Mouse (Mus musculus) embryonic facial prominence, embryonic 10.5 days (tissue): ENCODE results near the gene Slc4a5. TPM values are rescaled to one million over a fixed set of nuclear protein-coding genes. Genes with fewer than 3 reads are reported as not detected.
A peak's percentile ranks its signal among the peaks of the same experiment; 100 is the strongest.
"Not testable (repeated sequence)": the region's sequence is repeated elsewhere in the genome, so short reads cannot be mapped to it uniquely, and the experiment has no call there.

Experiments used
- DNase-seq: peaks from one replicate; pipeline ENCODE4 v3.0.0-alpha.2; 2017; ENCODE audit warnings: low spot score
- H3K27ac ChIP-seq: fragments of 300-500 bp; sonication (generic); replicated peaks from 2 replicates; pipeline ENCODE4 v1.5.1; 2016; ENCODE audit warnings: mild to moderate bottlenecking
- H3K27me3 ChIP-seq: fragments of 300-500 bp; sonication (generic); replicated peaks from 2 replicates; pipeline ENCODE4 v1.6.1; 2016; ENCODE audit warnings: low read depth, mild to moderate bottlenecking; ENCODE audit not compliant: poor library complexity, severe bottlenecking
- H3K36me3 ChIP-seq: fragments of 300-500 bp; sonication (generic); replicated peaks from 2 replicates; pipeline ENCODE4 v1.6.1; 2016; ENCODE audit warnings: mild to moderate bottlenecking, moderate library complexity
- H3K4me1 ChIP-seq: fragments of 300-500 bp; sonication (generic); 2 replicates; pipeline ENCODE4 v1.6.1; 2016
- H3K4me3 ChIP-seq: fragments of 300-500 bp; sonication (generic); 2 replicates; pipeline ENCODE4 v1.5.1; 2016; ENCODE audit warnings: mild to moderate bottlenecking, moderate library complexity
- H3K9me3 ChIP-seq: fragments of 300-500 bp; sonication (generic); 2 replicates; pipeline ENCODE4 v1.6.1; 2016; ENCODE audit warnings: mild to moderate bottlenecking
- WGBS: fragments of 180-500 bp; shearing (Covaris S2); methylation state at CpG from one replicate; pipeline ENCODE4 v1.1.7; 2016; 5-methylcytosine and 5-hydroxymethylcytosine counted together
- polyA plus RNA-seq: library from polyadenylated mRNA; unstranded; fragments of >200 nt; fragmentation: Nextera tagmentation; extraction: Ambion mirVana; gene quantifications from 2 replicates; pipeline ENCODE4 v1.2.1, GENCODE M21; 2016

Gene Slc4a5
- polyA plus RNA-seq, 1 experiment from 2014 or later = 0.70 TPM

- DNase-seq = peak; percentile 93
- WGBS = under 1% methylated on average over 52 of the region's 52 CpGs
- peak overlapping the region; percentile 97 for H3K4me3 ChIP-seq
- peaks cover 22% of the 10 kb centered on the region for H3K4me1 ChIP-seq
- peaks cover 12% of the 10 kb centered on the region for H3K36me3 ChIP-seq
- no peaks in the 10 kb centered on the region for H3K27me3 ChIP-seq
- H3K27ac ChIP-seq = peak overlapping the region; percentile 95
- H3K9me3 ChIP-seq = no peaks in the 10 kb centered on the region
Observed at GRCm38 (mm10) chr6:83317108-83317741, 97.6 kb downstream of the Slc4a5 start.

GRCm38 (mm10) chr6:83321927-83322326 is 102.3 kb downstream of the Slc4a5 start:
- Histone ChIP-seq H3K36me3 (no peaks in the 10 kb centered on the region), H3K27ac (no peak overlapping the region), H3K4me1 (peaks cover 12% of the 10 kb centered on the region), H3K9me3 (no peaks in the 10 kb centered on the region), H3K4me3 (no peak overlapping the region), H3K27me3 (no peaks in the 10 kb centered on the region)
- 35% methylated on average over 1 of the region's 1 CpGs for WGBS
- DNase-seq = no peak

GRCm38 (mm10) chr6:83322794-83323193 is 103.2 kb downstream of the Slc4a5 start:
- peaks cover 15% of the 10 kb centered on the region for H3K4me1 ChIP-seq
- H3K27me3 ChIP-seq = no peaks in the 10 kb centered on the region
- H3K9me3 ChIP-seq = no peaks in the 10 kb centered on the region
- no peak overlapping the region for H3K4me3 ChIP-seq
- no peak for DNase-seq
- 53% methylated on average over 2 of the region's 2 CpGs for WGBS
- no peak overlapping the region for H3K27ac ChIP-seq
- H3K36me3 ChIP-seq = peaks cover 2% of the 10 kb centered on the region; the same call in 1 of the 2 replicates

- Histone ChIP-seq H3K36me3 (peaks cover 7% of the 10 kb centered on the region), H3K4me3 (no peak overlapping the region), H3K27ac (no peak overlapping the region), H3K4me1 (peaks cover 15% of the 10 kb centered on the region), H3K27me3 (no peaks in the 10 kb centered on the region), H3K9me3 (no peaks in the 10 kb centered on the region)
- no peak for DNase-seq
- 69% methylated on average over 8 of the region's 8 CpGs for WGBS
Observed at GRCm38 (mm10) chr6:83323652-83324419, 104.2 kb downstream of the Slc4a5 start.

- 2% methylated on average over 65 of the region's 65 CpGs for WGBS
- peak; percentile 94 for DNase-seq
- Histone ChIP-seq H3K27ac (peak within 1 kb of the TSS; percentile 97), H3K4me3 (peak within 1 kb of the TSS; percentile 86), H3K36me3 (peaks cover 21% of the 10 kb centered on the region), H3K4me1 (peaks cover 15% of the 10 kb centered on the region), H3K9me3 (no peaks in the 10 kb centered on the region), H3K27me3 (no peaks in the 10 kb centered on the region)
Observed at GRCm38 (mm10) chr6:83325525-83326393, 106.1 kb downstream of the Slc4a5 start, which contains the start of the genes Mthfd2 and Mob1a. TSS of gene Mthfd2 (minus strand) at chr6:83325908. TSS of gene Mob1a (plus strand) at chr6:83326016.

GRCm38 (mm10) chr6:83326394-83326736 is 106.7 kb downstream of the Slc4a5 start:
- 10% methylated on average over 6 of the region's 6 CpGs for WGBS

GRCm38 (mm10) chr6:83326761-83327160 is 107.1 kb downstream of the Slc4a5 start:
- Histone ChIP-seq H3K27me3 (no peaks in the 10 kb centered on the region), H3K4me1 (peaks cover 15% of the 10 kb centered on the region), H3K36me3 (peaks cover 31% of the 10 kb centered on the region), H3K27ac (no peak overlapping the region), H3K9me3 (no peaks in the 10 kb centered on the region), H3K4me3 (peak overlapping the region; percentile 86)
- DNase-seq = no peak
- WGBS = 77% methylated on average over 6 of the region's 6 CpGs

More at GRCm38 (mm10) chr6:83326394-83326736, 106.7 kb downstream of the Slc4a5 start:
- no peak for DNase-seq
- no peaks in the 10 kb centered on the region for H3K27me3 ChIP-seq
- H3K36me3 ChIP-seq = peaks cover 27% of the 10 kb centered on the region
- peaks cover 15% of the 10 kb centered on the region for H3K4me1 ChIP-seq
- H3K27ac ChIP-seq = peak overlapping the region; percentile 97
- H3K9me3 ChIP-seq = no peaks in the 10 kb centered on the region
- H3K4me3 ChIP-seq = peak overlapping the region; percentile 86

- Histone ChIP-seq H3K4me3 (peak overlapping the region; percentile 86; the same call in 1 of the 2 replicates), H3K36me3 (peaks cover 40% of the 10 kb centered on the region), H3K27me3 (no peaks in the 10 kb centered on the region), H3K9me3 (no peaks in the 10 kb centered on the region), H3K27ac (no peak overlapping the region), H3K4me1 (peaks cover 15% of the 10 kb centered on the region)
- DNase-seq = no peak
- WGBS = 88% methylated on average over 3 of the region's 3 CpGs
Observed at GRCm38 (mm10) chr6:83327591-83328190, 108.1 kb downstream of the Slc4a5 start.

- H3K9me3 ChIP-seq = no peaks in the 10 kb centered on the region
- no peak for DNase-seq
- no peaks in the 10 kb centered on the region for H3K4me1 ChIP-seq
- H3K27me3 ChIP-seq = no peaks in the 10 kb centered on the region
- no peak overlapping the region for H3K4me3 ChIP-seq
- H3K36me3 ChIP-seq = peaks cover 80% of the 10 kb centered on the region
- no peak overlapping the region for H3K27ac ChIP-seq
- WGBS = 83% methylated on average over 3 of the region's 3 CpGs
Observed at GRCm38 (mm10) chr6:83341387-83341786, 121.8 kb downstream of the Slc4a5 start.

- Histone ChIP-seq H3K4me1 (no peaks in the 10 kb centered on the region), H3K9me3 (no peaks in the 10 kb centered on the region), H3K27me3 (no peaks in the 10 kb centered on the region), H3K36me3 (peaks cover 68% of the 10 kb centered on the region), H3K27ac (no peak overlapping the region), H3K4me3 (no peak overlapping the region)
- DNase-seq = no peak
- 96% methylated on average over 2 of the region's 2 CpGs for WGBS
Observed at GRCm38 (mm10) chr6:83342957-83343356, 123.3 kb downstream of the Slc4a5 start.

GRCm38 (mm10) chr6:83345285-83345684 is 125.7 kb downstream of the Slc4a5 start:
- 89% methylated on average over 8 of the region's 8 CpGs for WGBS
- not testable (repeated sequence) for H3K9me3 ChIP-seq, H3K4me3 ChIP-seq, H3K27ac ChIP-seq, DNase-seq, H3K27me3 ChIP-seq
- H3K4me1 ChIP-seq = peaks cover 16% of the 10 kb centered on the region
- H3K36me3 ChIP-seq = peaks cover 46% of the 10 kb centered on the region

- Histone ChIP-seq H3K36me3 (peaks cover 34% of the 10 kb centered on the region), H3K9me3 (no peaks in the 10 kb centered on the region), H3K27me3 (no peaks in the 10 kb centered on the region), H3K4me3 (no peak overlapping the region), H3K4me1 (peaks cover 26% of the 10 kb centered on the region), H3K27ac (no peak overlapping the region)
- WGBS = 91% methylated on average over 3 of the region's 3 CpGs
- DNase-seq = no peak
Observed at GRCm38 (mm10) chr6:83347916-83348315, 128.3 kb downstream of the Slc4a5 start.
